Mouse (Mus musculus) cerebellum, postnatal 36 days (tissue): ENCODE measurements around the gene Hacd3.

ENCODE experiments used
- DNase-seq, 2 experiments: peaks; one replicate each; pipeline ENCODE4 v3.0.0; 2021 to 2022; ENCODE audit warnings: mixed read lengths in 2 of 2

The Hacd3 gene

DNA sequence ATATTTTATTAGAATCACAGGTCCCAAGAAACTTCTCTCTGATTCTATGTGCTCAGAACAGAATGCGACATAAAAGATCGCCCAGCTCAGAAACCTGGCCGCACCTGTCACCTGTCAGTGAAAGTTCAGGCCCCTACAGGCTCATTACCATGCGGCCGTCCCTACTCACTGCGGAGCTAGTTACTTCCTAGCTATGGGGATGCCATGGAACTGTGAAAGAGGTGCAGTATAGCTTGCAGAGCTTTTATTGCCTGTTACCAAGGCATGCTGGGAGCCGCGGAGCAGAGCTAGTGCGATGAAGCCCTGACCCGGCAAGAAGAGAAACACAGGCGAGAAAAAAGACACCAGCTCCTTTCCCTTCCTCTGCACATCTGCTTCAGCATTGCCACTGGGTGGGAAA, 77.5 kb downstream of the Hacd3 start:
- DNase-seq, result no peak

DNA sequence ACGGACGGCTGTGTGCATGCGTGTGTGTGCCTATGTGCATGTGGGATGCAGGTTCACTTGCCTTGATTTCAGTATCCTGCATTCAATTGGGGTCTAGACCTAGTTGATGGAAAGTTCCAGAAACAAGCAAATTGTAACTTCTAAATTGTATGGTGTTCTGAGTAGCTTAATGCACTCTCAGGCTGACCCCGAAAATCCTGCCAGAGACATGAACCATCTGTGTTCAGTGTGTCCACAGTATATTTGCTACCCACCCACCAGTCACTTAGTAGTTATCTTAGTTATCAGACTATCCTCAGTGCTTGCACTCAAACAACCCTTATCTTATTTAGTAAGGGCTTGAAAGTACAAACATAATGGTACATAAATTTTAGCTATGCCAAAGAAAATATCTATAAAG, 79.8 kb downstream of the Hacd3 start:
- no peak for DNase-seq

- DNase-seq, result no peak
These were observed 80.7 kb downstream of the Hacd3 start for GRCm38 (mm10) chr9:64940731-64941346.

DNA sequence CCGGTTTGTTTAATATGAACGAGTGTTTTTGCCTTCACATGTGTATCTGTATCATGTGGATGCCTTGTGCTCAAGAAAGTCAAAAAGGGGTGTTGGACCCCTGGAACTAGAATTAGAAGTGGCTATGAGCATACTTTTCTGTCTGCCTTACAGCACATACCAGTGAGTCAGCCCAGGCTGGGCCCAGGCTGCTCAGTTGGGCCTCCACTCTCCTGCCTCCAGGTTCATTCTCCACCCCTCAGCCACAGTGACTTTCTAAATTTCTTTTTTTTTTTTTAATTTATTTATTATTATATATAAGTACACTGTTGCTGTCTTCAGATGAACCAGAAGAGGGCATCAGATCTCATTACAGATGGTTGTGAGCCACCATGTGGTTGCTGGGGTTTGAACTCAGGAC, 81.7 kb downstream of the Hacd3 start:
- no peak for DNase-seq

DNA sequence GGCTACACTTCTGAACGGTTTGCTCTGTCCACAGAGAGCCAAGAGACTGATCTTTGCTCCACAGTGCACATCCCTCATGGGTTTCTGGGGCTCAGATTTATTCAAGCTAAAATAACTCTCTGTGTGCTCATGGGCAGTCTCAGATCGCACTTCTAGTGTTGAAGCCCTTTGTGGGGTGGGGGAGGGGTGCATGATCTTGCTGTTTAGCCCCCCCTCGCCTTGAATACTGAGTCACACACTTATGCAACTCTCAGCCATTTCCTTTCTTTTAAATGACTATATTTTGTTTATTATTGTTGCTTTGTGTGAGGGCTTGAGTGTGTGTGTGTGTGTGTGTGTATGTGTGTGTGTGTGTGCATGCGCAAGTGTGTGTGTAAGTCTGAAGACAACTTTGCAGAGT, 82.2 kb downstream of the Hacd3 start:
- DNase-seq, result no peak

- DNase-seq, result no peak
These were observed 83.0 kb downstream of the Hacd3 start for GRCm38 (mm10) chr9:64938535-64938934.

DNA sequence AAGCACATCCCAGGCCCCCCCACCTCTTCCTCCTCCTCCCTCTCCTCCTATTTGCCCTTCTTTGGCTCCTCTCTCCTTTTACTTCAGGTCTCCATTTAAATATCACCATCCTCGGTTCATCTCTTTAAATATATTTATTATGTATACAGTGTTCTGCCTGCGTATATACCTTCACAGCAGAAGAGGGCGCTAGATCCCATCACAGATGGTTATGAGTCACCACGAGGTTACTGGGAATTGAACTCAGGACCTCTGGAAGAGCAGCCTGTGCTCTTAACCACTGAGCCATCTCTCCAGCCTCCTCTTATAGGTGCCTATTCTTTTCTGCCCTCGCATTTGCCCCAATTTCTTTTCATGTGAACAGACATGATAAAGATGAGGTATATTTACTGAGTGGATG, 84.0 kb downstream of the Hacd3 start:
- DNase-seq, result no peak
